Mouse (Mus musculus): ENCODE results near the gene Paf1. TPM values are rescaled to one million over a fixed set of nuclear protein-coding genes. Genes with fewer than 3 reads are reported as not detected.
"Not testable (repeated sequence)": the region's sequence is repeated elsewhere in the genome, so short reads cannot be mapped to it uniquely, and the experiment has no call there.

Paf1 gene
- polyA plus RNA-seq, 1 experiment = 124 TPM

DNA sequence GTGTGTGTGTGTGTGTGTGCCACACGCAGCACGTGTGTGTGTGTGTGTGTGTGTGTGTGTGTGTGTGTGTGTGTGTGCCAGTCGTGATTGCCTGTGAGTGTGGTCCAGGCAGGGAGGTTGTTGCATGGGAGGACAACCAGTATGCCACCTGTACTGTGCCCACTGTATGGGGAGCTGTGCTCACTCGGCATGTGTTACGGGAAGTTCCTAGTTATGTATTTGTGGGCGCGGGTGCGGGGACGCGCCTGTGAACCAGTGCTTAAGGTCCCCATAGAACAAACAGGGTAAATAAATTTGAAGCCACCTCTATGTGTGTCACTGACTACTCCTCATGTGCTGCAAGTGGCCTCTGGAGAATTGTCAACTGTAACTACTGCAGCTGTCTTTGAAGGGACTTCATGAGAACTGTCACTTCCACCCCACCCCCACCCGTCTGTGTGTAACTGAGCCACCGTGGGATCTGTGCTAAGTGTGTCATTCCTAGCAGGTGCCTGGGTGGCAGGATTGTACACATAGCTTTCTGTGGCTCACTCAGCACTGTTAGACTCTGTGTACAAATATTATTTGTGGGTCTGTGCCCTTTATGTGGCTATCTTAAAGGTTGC is 10.3 kb upstream of the Paf1 start:
- no peak for DNase-seq
- Histone ChIP-seq H3K27me3 (ENCODE audit: control insufficient read depth, insufficient read depth, low read length) (no peaks in the 10 kb centered on the region), H3K4me3 (replicated peaks; ENCODE audit: insufficient read depth, low read depth, low read length) (peak overlapping the region; percentile 58), H3K4me1 (ENCODE audit: control insufficient read depth, insufficient read depth, low read length) (peaks cover 13% of the 10 kb centered on the region), H3K27ac (ENCODE audit: insufficient read depth, low read length) (peak overlapping the region; percentile 26; the same call in 1 of the 2 replicates)
- WGBS = 51% methylated on average over 12 of the region's 12 CpGs
- TF ChIP-seq CTCF (IDR thresholded peaks at IDR 0.05; ENCODE audit: borderline replicate concordance, insufficient read depth, low read depth, low read length) (no peak), POLR2A (IDR thresholded peaks at IDR 0.05; ENCODE audit: borderline replicate concordance, insufficient read depth, low read length) (no peak)

DNA sequence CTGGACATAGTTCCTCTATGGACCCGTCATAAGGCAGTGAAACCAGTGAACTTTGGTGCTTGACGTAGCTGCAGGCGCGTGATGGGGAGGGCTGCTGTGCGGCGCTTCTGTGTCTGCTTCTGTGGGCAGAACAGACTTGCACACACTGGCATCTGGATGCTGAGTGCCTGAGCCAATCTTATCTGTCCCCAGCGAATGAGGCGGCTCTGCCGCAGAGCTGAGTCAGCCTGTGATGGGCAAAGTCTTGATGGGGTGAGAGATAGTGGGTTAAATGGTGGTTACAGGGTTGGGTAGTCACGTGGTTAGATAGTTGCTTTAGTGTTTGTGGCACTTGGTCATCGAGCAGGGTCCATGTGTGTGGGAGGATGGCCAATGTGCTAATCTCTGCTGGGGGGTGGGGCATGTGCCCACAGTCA is 9.8 kb upstream of the Paf1 start:
- WGBS = 44% methylated on average over 11 of the region's 11 CpGs
- peak overlapping the region; percentile 26; the same call in 1 of the 2 replicates for H3K27ac ChIP-seq (ENCODE audit: insufficient read depth, low read length)
- TF ChIP-seq POLR2A (IDR thresholded peaks at IDR 0.05; ENCODE audit: borderline replicate concordance, insufficient read depth, low read length) (no peak), CTCF (IDR thresholded peaks at IDR 0.05; ENCODE audit: borderline replicate concordance, insufficient read depth, low read depth, low read length) (no peak)
- peaks cover 13% of the 10 kb centered on the region for H3K4me1 ChIP-seq (ENCODE audit: control insufficient read depth, insufficient read depth, low read length)
- no peak overlapping the region for H3K4me3 ChIP-seq (replicated peaks; ENCODE audit: insufficient read depth, low read depth, low read length)
- DNase-seq = no peak
- H3K27me3 ChIP-seq (ENCODE audit: control insufficient read depth, insufficient read depth, low read length) = no peaks in the 10 kb centered on the region

DNA sequence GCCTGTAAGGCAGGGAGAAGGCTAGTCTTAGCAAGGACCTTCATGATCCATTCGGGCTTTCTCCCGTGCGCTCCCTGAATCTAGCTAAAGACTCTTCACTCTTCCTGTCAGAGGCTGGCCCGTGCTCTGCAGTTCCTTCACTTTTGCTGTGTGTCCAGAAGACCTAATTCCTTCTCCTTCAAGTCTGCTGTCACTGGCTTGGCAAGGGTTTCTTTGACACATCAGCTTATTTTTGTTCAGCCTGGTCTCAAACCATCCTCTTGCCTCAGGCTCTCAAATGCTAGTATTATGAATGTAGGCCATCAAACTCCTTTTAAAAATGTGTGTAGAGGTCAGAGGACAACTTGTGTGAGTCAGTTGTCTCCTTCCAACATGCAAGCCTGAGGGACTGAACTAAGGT is 9.1 kb upstream of the Paf1 start:
- TF ChIP-seq CTCF (IDR thresholded peaks at IDR 0.05; ENCODE audit: borderline replicate concordance, insufficient read depth, low read depth, low read length) = no peak
- TF ChIP-seq POLR2A (IDR thresholded peaks at IDR 0.05; ENCODE audit: borderline replicate concordance, insufficient read depth, low read length) = no peak
- Histone ChIP-seq H3K27me3 (ENCODE audit: control insufficient read depth, insufficient read depth, low read length) (no peaks in the 10 kb centered on the region), H3K4me3 (replicated peaks; ENCODE audit: insufficient read depth, low read depth, low read length) (no peak overlapping the region), H3K27ac (ENCODE audit: insufficient read depth, low read length) (no peak overlapping the region), H3K4me1 (ENCODE audit: control insufficient read depth, insufficient read depth, low read length) (peaks cover 13% of the 10 kb centered on the region)
- WGBS = 83% methylated on average over 4 of the region's 4 CpGs
- DNase-seq = no peak

DNA sequence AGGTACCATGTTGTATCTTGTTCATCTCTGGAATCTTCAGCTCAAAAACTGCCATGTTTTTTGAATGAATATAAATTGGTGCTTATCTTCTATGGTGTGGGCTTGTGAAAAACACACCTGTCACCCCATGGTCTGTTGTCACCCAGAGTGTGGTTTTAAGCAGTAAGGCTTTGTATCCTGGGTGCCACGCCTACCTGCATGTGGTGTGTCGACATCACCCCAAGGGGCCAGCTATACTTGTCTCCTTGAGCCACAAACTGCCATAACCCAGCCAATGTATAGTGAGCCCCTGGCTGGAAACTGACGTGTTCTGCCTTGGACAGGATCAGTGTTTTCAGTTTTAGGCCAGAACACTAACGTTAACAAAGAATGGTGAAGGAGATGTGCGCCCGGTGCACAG is 8.6 kb upstream of the Paf1 start:
- WGBS = 77% methylated on average over 6 of the region's 6 CpGs
- DNase-seq = no peak
- TF ChIP-seq CTCF (IDR thresholded peaks at IDR 0.05; ENCODE audit: borderline replicate concordance, insufficient read depth, low read depth, low read length) (no peak), POLR2A (IDR thresholded peaks at IDR 0.05; ENCODE audit: borderline replicate concordance, insufficient read depth, low read length) (no peak)
- Histone ChIP-seq H3K27ac (ENCODE audit: insufficient read depth, low read length) (no peak overlapping the region), H3K27me3 (ENCODE audit: control insufficient read depth, insufficient read depth, low read length) (no peaks in the 10 kb centered on the region), H3K4me1 (ENCODE audit: control insufficient read depth, insufficient read depth, low read length) (peaks cover 13% of the 10 kb centered on the region), H3K4me3 (replicated peaks; ENCODE audit: insufficient read depth, low read depth, low read length) (no peak overlapping the region)

- no peak overlapping the region for H3K27ac ChIP-seq (ENCODE audit: insufficient read depth, low read length)
- no peak for DNase-seq
- no peak for TF ChIP-seq CTCF (IDR thresholded peaks at IDR 0.05; ENCODE audit: borderline replicate concordance, insufficient read depth, low read depth, low read length)
- no peak overlapping the region for H3K4me3 ChIP-seq (replicated peaks; ENCODE audit: insufficient read depth, low read depth, low read length)
- WGBS = 92% methylated on average over 9 of the region's 9 CpGs
- H3K4me1 ChIP-seq (ENCODE audit: control insufficient read depth, insufficient read depth, low read length) = peaks cover 13% of the 10 kb centered on the region
- no peaks in the 10 kb centered on the region for H3K27me3 ChIP-seq (ENCODE audit: control insufficient read depth, insufficient read depth, low read length)
These were observed 7.6 kb upstream of the Paf1 start for GRCm38 (mm10) chr7:28385196-28385595.

DNA sequence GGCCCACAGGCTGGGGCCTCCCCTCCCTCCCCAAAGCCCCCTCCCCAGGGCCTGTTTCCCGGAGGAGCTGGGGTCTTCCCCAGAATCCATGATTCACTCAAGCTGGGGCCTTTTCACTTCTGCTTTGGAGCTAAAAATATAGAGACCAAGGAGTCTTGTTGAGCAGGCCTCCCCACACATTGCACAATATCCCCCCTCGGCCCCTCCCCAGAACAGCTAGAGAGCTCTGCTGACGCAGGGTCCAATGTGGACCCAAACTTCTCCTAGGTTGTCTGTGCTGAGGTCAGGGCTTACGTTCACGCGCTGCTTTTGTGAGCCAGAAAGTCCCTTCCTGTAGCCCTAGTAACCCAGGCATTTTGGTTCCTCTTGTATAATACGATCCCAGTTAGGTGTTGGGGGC is 6.7 kb upstream of the Paf1 start:
- no peak for DNase-seq
- 90% methylated on average over 7 of the region's 7 CpGs for WGBS
- Histone ChIP-seq H3K27ac (ENCODE audit: insufficient read depth, low read length) (no peak overlapping the region), H3K4me3 (replicated peaks; ENCODE audit: insufficient read depth, low read depth, low read length) (no peak overlapping the region), H3K27me3 (ENCODE audit: control insufficient read depth, insufficient read depth, low read length) (no peaks in the 10 kb centered on the region), H3K4me1 (ENCODE audit: control insufficient read depth, insufficient read depth, low read length) (peaks cover 13% of the 10 kb centered on the region)
- TF ChIP-seq CTCF (IDR thresholded peaks at IDR 0.05; ENCODE audit: borderline replicate concordance, insufficient read depth, low read depth, low read length) (no peak), POLR2A (IDR thresholded peaks at IDR 0.05; ENCODE audit: borderline replicate concordance, insufficient read depth, low read length) (no peak)

DNA sequence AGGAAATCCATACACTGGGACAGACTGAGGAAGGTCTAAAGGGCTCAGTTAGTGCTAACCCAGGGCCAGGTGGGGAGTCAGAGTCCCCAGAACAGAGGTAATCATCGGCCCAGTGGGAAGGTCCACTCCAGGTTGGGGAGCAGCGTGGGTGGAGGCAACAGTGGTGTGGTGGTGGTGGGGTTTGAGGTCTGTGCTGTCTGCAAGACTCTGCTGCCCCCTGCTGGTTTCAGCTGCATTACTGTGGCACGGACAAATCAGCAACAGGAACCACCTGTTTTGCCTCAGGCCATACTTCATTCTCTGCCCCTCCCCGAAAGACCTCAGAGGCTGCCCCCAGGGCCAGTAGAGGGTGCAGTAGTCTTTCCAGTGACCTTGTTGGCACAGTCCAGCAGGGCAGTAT is 6.3 kb upstream of the Paf1 start:
- DNase-seq = peak; percentile 60 to 71
- H3K27me3 ChIP-seq (ENCODE audit: control insufficient read depth, insufficient read depth, low read length) = no peaks in the 10 kb centered on the region
- no peak overlapping the region for H3K27ac ChIP-seq (ENCODE audit: insufficient read depth, low read length)
- peaks cover 12% of the 10 kb centered on the region for H3K4me1 ChIP-seq (ENCODE audit: control insufficient read depth, insufficient read depth, low read length)
- TF ChIP-seq POLR2A (IDR thresholded peaks at IDR 0.05; ENCODE audit: borderline replicate concordance, insufficient read depth, low read length) (no peak), CTCF (IDR thresholded peaks at IDR 0.05; ENCODE audit: borderline replicate concordance, insufficient read depth, low read depth, low read length) (peak; percentile 87)
- no peak overlapping the region for H3K4me3 ChIP-seq (replicated peaks; ENCODE audit: insufficient read depth, low read depth, low read length)
- WGBS = 12% methylated on average over 4 of the region's 4 CpGs

- DNase-seq; H3K27ac ChIP-seq (ENCODE audit: insufficient read depth, low read length); H3K4me1 ChIP-seq (ENCODE audit: control insufficient read depth, insufficient read depth, low read length); H3K27me3 ChIP-seq (ENCODE audit: control insufficient read depth, insufficient read depth, low read length); H3K4me3 ChIP-seq (replicated peaks; ENCODE audit: insufficient read depth, low read depth, low read length): not testable (repeated sequence)
- 80% methylated on average over 6 of the region's 6 CpGs for WGBS
These were observed 5.9 kb upstream of the Paf1 start for GRCm38 (mm10) chr7:28386877-28387276.

GRCm38 (mm10) chr7:28387384-28387783 is 5.4 kb upstream of the Paf1 start:
- DNase-seq; H3K4me1 ChIP-seq (ENCODE audit: control insufficient read depth, insufficient read depth, low read length); H3K27ac ChIP-seq (ENCODE audit: insufficient read depth, low read length); H3K27me3 ChIP-seq (ENCODE audit: control insufficient read depth, insufficient read depth, low read length); H3K4me3 ChIP-seq (replicated peaks; ENCODE audit: insufficient read depth, low read depth, low read length): not testable (repeated sequence)
- 82% methylated on average over 7 of the region's 7 CpGs for WGBS

Data from cerebellum, adult 2 months (tissue).